Mouse (Mus musculus) bone marrow, adult 2 months (tissue): ENCODE measurements around the gene Glis3.

ENCODE experiments used
- CTCF ChIP-seq: fragments of 200-500 bp; IDR thresholded peaks from 2 replicates; pipeline ENCODE4 v1.5.1; 2011; ENCODE audit warnings: low read length, control low read depth; ENCODE audit not compliant: control insufficient read depth, insufficient read depth
- POLR2A ChIP-seq: fragments of 200-500 bp; IDR thresholded peaks from 2 replicates; pipeline ENCODE4 v1.6.1; 2011; ENCODE audit warnings: low read depth, mild to moderate bottlenecking, control low read depth, low read length, borderline replicate concordance; ENCODE audit not compliant: control insufficient read depth

GRCm38 (mm10) chr19:28357595-28357994 lies 322.3 kb downstream of the Glis3 start:
- TF ChIP-seq POLR2A = no peak
- no peak for TF ChIP-seq CTCF
